Mouse (Mus musculus) left cerebral cortex, postnatal 10 days (tissue): Measurements from ENCODE around the gene Myoz2. TPM values are rescaled to one million over a fixed set of nuclear protein-coding genes. Genes with fewer than 3 reads are reported as not detected.
A peak's percentile ranks its signal among the peaks of the same experiment; 100 is the strongest.

Experiments used
- DNase-seq, 2 experiments: peaks; one replicate each; pipeline ENCODE4 v3.0.0; 2021 to 2022; ENCODE audit warnings: low spot score in 2 of 2, mixed read lengths in 1 of 2; ENCODE audit errors: extremely low spot score in 1 of 2
- intact Hi-C: fragments of 180-260 bp; cut with DNase I; formaldehyde crosslinking; loops from one replicate; pipeline ENCODE4 v1.15.1; 2025
- total RNA-seq, 2 experiments: library from RNA; stranded (reverse); gene quantifications; 2 replicates each; pipeline ENCODE4 v1.2.3; 2021

The Myoz2 gene
- total RNA-seq: under 1 TPM in 1 of 2 experiments, not detected in 1; 0.30 TPM

DNA sequence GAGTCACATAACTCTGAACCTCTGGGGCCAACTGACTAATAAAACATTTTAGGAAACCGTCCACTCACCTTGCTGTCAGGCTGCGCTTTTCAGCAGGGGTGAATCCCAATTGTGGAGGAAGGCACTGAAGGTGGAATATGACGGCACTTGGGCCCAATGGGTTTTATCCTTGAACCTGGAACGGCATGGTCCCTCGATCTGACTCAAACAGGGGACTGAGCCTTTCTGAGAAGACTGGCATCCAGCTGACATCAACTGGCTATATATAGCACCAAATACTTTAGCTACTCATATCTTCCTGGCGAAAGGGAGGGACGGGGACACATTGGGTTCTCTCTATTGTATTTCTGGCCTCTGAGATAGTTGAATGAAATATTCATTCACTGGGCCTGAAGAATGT is at the start of gene Myoz2:
Gene Myoz2 (minus strand): TSS at position 264 of the 400 bp plus-strand sequence.
- DNase-seq: no peak
- intact Hi-C loops: no loop called here

GRCm38 (mm10) chr3:123081665-123082064 is 46.9 kb upstream of the Myoz2 start:
- no peak for DNase-seq
- intact Hi-C loops: no loop called here

- intact Hi-C loops: no loop called here
- no peak for DNase-seq
Measured at GRCm38 (mm10) chr3:123080943-123081342, 46.1 kb upstream of the Myoz2 start.

- DNase-seq: no peak
- intact Hi-C loops: no loop called here
Measured at GRCm38 (mm10) chr3:123080017-123080725, 45.4 kb upstream of the Myoz2 start.

DNA sequence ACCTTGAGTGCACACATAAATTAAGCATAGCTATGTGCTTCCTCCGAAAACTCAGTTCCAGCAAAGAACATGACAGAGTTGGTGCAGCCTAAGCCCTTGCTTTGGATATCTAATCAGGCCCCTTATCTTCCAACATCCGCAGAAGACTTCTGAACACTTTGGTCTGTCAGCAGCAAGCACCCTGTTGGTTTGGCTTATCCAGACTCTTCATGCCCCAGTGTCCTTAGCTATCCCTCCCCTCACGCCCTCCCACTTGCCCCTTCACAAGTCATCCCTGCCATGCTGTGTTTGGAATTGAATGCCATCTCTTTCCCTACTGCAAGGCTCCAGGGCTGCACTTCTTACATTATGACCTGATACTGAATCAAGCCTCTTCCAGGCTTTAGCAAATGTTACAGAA is 40.9 kb upstream of the Myoz2 start:
- DNase-seq: no peak

GRCm38 (mm10) chr3:123075034-123075433 is 40.2 kb upstream of the Myoz2 start:
- intact Hi-C loops: no loop called here
- DNase-seq: no peak

More for the DNA sequence above, 40.9 kb upstream of the Myoz2 start:
- intact Hi-C loops: no loop called here

GRCm38 (mm10) chr3:123073351-123073750 is 38.5 kb upstream of the Myoz2 start:
- intact Hi-C loops: no loop called here
- DNase-seq: no peak

- intact Hi-C loops: no loop called here
- no peak for DNase-seq
Measured at GRCm38 (mm10) chr3:123072472-123072871, 37.7 kb upstream of the Myoz2 start.

GRCm38 (mm10) chr3:123070996-123071395 is 36.2 kb upstream of the Myoz2 start:
- intact Hi-C loops: no loop called here
- no peak for DNase-seq

DNA sequence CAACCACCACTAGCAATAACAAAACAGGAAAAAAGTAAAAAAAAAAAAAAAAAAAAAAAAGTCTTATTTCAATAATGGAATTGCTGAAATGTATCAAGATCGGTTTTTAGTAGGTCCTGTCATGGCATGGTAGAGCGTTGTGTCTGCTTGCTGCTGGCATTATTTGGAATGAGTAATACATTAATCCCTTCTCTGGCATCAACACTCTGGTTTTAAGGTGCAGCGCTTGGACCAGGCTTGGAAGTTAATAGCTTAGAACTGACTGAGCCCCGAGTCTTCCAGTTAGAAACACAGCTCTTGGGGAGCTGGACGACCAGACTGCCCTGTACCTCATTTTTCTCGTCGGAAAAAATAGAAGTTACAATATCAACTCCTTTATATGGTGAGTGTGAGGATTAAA is 32.0 kb upstream of the Myoz2 start:
- no peak for DNase-seq
- intact Hi-C loops: no loop called here

- intact Hi-C loops: no loop called here
- DNase-seq: no peak
Measured at GRCm38 (mm10) chr3:123065466-123065865, 30.7 kb upstream of the Myoz2 start.

- intact Hi-C loops: no loop called here
- peak in 1 of 2 experiments; percentile 48 for DNase-seq
Measured at GRCm38 (mm10) chr3:123064186-123064585, 29.4 kb upstream of the Myoz2 start.

DNA sequence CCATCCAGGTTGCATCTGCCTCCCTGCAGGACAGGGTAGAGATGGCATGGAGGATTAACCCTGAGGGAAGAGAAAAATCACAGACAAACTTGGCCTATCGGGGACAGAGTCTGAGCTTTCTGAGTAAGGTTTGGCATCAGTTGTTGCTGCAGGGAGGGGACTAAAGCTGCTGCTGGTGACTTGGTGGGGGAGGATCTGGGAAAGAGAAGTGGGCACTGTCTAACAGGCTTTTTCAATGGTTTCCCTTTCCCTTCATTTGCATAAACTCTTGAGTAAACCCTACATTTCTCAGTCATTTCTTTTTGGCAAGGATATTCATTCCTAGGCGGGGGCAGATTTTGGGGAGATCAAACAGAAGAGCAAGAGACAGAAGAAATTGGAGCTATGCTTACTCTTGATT is 27.1 kb upstream of the Myoz2 start:
- intact Hi-C loops: no loop called here
- no peak for DNase-seq

- intact Hi-C loops: no loop called here
- DNase-seq: no peak
Measured at GRCm38 (mm10) chr3:123058832-123059231, 24.0 kb upstream of the Myoz2 start.

GRCm38 (mm10) chr3:123054178-123054577 is 19.4 kb upstream of the Myoz2 start:
- DNase-seq: no peak
- intact Hi-C loops: no loop called here

GRCm38 (mm10) chr3:123053192-123053938 is 18.6 kb upstream of the Myoz2 start:
- intact Hi-C loops: no loop called here
- no peak for DNase-seq

- no peak for DNase-seq
- intact Hi-C loops: no loop called here
Measured at GRCm38 (mm10) chr3:123042308-123042707, 7.5 kb upstream of the Myoz2 start.

DNA sequence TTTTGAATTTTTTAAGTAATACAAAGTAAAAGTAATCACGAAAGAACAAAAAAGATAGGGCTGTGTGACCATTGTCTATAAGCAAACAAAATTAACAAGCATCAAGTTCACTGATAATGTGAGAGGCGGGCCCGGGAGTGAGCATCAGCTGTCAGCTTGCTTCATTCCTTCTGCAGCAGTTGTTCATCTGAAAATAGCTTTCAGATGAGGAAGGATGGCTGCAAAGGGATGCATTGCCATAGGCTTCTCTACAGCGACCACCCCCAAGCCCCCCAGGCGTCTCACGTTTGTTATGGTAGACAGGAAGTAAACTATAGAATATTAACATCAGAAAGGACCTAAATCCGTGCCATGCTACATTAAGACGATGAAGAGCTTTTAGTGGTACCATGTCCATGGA is 1.0 kb downstream of the Myoz2 start:
- intact Hi-C loops: no loop called here

GRCm38 (mm10) chr3:123025634-123026033 is 9.2 kb downstream of the Myoz2 start:
- intact Hi-C loops: no loop called here
- DNase-seq: no peak

More for the DNA sequence above, 1.0 kb downstream of the Myoz2 start:
- no peak for DNase-seq

DNA sequence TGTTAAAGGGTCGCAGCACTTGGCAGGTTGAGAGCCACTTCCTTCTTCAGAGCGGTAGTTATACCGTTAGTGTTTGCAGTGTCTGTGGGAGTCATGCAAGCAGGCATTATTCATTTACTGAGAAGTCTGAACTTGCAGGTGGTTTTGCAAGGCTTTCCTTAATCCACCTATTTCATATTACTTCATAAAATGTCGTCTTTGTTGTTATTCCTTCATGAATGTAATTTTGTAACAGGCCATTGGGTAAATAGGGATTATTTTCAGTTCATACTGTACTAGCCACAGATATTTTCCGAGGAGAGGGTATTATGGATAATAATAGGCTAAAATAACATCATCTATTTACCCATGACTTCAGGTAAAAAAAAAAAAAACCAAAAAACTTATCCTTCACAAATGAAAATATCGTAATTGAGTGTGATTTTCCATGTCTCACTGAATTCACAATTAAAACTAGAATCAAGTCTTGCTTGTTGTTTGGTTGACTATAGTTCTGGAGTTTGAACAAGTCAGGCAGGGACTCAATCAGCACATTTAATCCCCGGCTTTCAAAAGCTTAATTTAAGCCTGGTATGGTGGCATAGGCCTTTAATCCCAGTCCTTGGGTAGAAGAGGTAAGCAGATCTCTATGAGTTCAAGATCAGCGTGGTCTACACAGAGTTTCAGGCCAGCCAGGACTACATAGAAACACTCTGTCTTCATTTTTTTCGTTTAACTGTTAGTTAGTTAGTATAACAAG is 10.2 kb downstream of the Myoz2 start:
- no peak for DNase-seq
- intact Hi-C loops: no loop called here
